Mouse (Mus musculus) hindbrain, embryonic 10.5 days (tissue): Measurements from ENCODE around the gene Cga. TPM values are rescaled to one million over a fixed set of nuclear protein-coding genes. Genes with fewer than 3 reads are reported as not detected.
A peak's percentile ranks its signal among the peaks of the same experiment; 100 is the strongest.
"Not testable (repeated sequence)": the region's sequence is repeated elsewhere in the genome, so short reads cannot be mapped to it uniquely, and the experiment has no call there.

Experiments
- DNase-seq: peaks from one replicate; pipeline ENCODE4 v3.0.0-alpha.2; 2017; ENCODE audit warnings: low spot score
- H3K27ac ChIP-seq: fragments of 300-500 bp; sonication (generic); 2 replicates; pipeline ENCODE4 v1.5.1; 2016; ENCODE audit warnings: mild to moderate bottlenecking, moderate library complexity
- H3K27me3 ChIP-seq: fragments of 300-500 bp; sonication (generic); 2 replicates; pipeline ENCODE4 v1.6.1; 2016; ENCODE audit warnings: mild to moderate bottlenecking; ENCODE audit not compliant: poor library complexity, insufficient read depth, severe bottlenecking
- H3K36me3 ChIP-seq: fragments of 300-500 bp; sonication (generic); 2 replicates; pipeline ENCODE4 v1.6.1; 2016; ENCODE audit warnings: mild to moderate bottlenecking, moderate library complexity
- H3K4me1 ChIP-seq: fragments of 300-500 bp; sonication (generic); replicated peaks from 2 replicates; pipeline ENCODE4 v1.6.1; 2016; ENCODE audit warnings: mild to moderate bottlenecking
- H3K4me3 ChIP-seq: fragments of 300-500 bp; sonication (generic); 2 replicates; pipeline ENCODE4 v1.5.1; 2016; ENCODE audit warnings: mild to moderate bottlenecking, moderate library complexity
- H3K9me3 ChIP-seq: fragments of 300-500 bp; sonication (generic); 2 replicates; pipeline ENCODE4 v1.6.1; 2016; ENCODE audit warnings: mild to moderate bottlenecking, moderate library complexity
- WGBS: fragments of 180-500 bp; shearing (Covaris S2); methylation state at CpG from one replicate; pipeline ENCODE4 v1.1.7; 2016; 5-methylcytosine and 5-hydroxymethylcytosine counted together
- polyA plus RNA-seq: library from polyadenylated mRNA; unstranded; fragments of >200 nt; fragmentation: Nextera tagmentation; extraction: Ambion mirVana; gene quantifications from 2 replicates; pipeline ENCODE4 v1.2.1, GENCODE M21; 2016

Cga gene
- polyA plus RNA-seq, 1 experiment from 2014 or later, result 0.78 TPM

DNA sequence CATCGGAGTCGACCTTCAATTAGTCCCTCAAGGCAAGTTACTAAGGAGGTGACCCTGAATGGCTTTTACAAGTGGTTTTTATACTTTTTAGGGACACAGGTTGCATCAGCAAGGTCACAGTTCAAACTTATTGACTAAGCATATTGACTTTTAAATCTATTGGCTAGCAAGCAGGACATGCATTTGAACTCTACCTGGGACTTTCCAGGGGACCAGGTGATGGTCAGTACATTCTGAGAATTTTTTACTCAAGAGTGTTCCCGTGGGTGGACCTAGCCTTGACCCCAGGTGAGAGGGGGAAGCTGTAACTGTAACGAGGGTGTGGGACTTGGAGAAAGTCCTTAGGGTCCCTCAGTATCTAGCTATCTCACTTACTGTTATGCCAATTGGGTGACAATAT, 7.6 kb downstream of the Cga start:
- no peak for DNase-seq
- H3K4me3 ChIP-seq, result no peak overlapping the region
- H3K9me3 ChIP-seq, result no peaks in the 10 kb centered on the region
- no peaks in the 10 kb centered on the region for H3K27me3 ChIP-seq
- H3K36me3 ChIP-seq, result no peaks in the 10 kb centered on the region
- H3K27ac ChIP-seq, result no peak overlapping the region
- H3K4me1 ChIP-seq, result peaks cover 4% of the 10 kb centered on the region; the same call in 1 of the 2 replicates
- 80% methylated on average over 4 of the region's 4 CpGs for WGBS

DNA sequence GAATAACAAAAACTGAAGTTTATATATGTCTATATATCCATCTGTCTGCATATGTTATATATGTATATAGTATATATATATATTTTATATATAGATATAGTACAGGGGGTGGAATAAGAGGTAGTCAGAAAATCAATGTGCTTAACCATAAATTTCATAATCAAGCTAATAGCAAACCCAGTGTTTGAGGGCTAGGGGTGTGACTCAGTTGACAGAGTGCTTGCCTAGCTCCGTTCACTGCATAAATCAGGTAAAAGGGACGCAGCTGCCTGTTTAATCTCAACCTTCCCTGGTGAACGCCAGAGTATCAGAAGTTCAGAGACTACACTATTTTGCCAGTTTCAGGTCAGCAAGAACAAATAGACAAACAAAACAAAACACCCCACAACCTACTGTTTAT, 8.0 kb downstream of the Cga start:
- H3K36me3 ChIP-seq, H3K27me3 ChIP-seq, DNase-seq, H3K27ac ChIP-seq, H3K4me3 ChIP-seq, H3K4me1 ChIP-seq, H3K9me3 ChIP-seq: not testable (repeated sequence)
- 80% methylated on average over 3 of the region's 3 CpGs for WGBS

DNA sequence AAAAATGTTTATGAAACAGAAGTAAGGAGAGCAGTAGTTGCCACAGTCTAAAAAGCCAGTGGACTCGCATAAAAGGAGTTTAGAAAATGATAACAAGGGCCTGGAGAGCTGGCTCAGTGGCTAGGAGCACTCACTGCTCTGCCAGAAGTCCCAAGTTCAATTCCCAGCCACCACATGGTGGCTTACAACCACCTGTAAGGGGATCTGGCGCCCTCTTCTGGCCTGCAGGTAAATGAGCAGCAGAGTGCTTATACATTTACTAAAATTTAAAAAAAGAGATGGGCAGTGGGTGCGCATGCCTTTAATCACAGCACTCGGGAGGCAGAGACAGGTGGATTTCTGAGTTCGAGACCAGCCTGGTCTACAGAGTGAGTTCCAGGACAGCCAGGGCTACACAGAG, 11.8 kb downstream of the Cga start:
- no peak for DNase-seq
- H3K27ac ChIP-seq, result no peak overlapping the region
- no peaks in the 10 kb centered on the region for H3K9me3 ChIP-seq
- H3K4me3 ChIP-seq, result no peak overlapping the region
- no peaks in the 10 kb centered on the region for H3K36me3 ChIP-seq
- 58% methylated on average over 5 of the region's 5 CpGs for WGBS
- H3K27me3 ChIP-seq, result no peaks in the 10 kb centered on the region
- H3K4me1 ChIP-seq, result no peaks in the 10 kb centered on the region

DNA sequence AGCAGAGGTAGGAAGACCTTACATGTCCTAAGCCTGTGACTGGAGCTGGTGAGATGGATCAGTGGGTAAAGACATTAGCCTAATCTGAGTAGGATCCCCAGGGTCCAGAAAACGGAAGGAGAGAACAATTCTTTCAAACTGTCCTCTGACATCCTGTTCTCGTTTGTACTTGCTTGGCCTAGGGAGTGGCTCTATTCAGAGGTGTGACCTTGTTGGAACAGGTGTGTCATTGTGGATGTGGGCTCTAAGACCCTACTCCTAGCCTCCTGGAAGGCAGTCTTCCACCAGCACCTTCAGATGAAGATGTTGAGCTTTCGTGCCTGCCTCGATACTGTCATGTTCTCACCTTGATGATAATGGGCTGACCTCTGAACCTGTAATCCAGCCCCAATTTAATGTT, 12.6 kb downstream of the Cga start:
- WGBS, result 86% methylated on average over 4 of the region's 4 CpGs
- Histone ChIP-seq H3K4me1 (no peaks in the 10 kb centered on the region), H3K4me3 (no peak overlapping the region), H3K27ac (no peak overlapping the region), H3K36me3 (no peaks in the 10 kb centered on the region), H3K9me3 (no peaks in the 10 kb centered on the region), H3K27me3 (no peaks in the 10 kb centered on the region)
- DNase-seq, result no peak

DNA sequence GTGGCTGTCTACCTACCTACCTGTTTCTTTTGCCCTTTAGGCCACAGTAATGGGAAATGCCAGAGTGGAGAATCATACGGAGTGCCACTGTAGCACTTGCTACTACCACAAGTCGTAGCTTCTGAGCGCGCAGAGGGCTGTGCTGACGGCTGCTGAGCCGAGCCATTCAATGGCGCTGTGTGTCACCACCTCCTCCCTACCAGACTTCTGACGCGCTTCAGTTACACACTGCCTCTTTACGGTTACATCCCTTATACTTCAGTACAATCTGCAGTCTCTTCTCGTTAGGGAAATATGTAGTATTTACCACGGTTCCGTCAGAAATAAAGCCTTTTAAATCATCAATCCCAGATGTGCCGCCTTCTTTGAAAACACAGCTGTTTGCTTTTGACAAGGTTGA, 13.4 kb downstream of the Cga start:
- Histone ChIP-seq H3K36me3 (no peaks in the 10 kb centered on the region), H3K9me3 (no peaks in the 10 kb centered on the region), H3K4me3 (no peak overlapping the region), H3K4me1 (no peaks in the 10 kb centered on the region), H3K27me3 (no peaks in the 10 kb centered on the region), H3K27ac (no peak overlapping the region)
- WGBS, result 57% methylated on average over 14 of the region's 14 CpGs
- DNase-seq, result no peak

DNA sequence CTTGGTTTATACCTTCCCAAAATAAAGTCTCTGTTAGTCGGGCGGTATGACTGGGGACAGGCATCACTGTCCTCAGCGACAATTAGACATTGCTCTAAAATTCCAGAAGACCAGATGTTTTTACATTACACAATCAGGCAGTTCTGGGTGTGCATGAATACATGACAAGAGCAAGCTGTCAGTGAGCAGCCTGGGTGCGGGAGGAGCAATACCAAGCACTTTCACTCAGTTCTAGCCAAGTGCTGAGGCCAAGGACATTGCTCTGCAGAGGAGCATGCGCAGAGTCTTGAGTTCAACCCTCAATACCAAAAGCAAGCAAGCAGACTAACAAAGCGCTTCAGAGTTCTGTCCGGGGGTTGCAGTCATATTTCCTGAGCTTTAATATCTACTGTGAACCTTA, 14.5 kb downstream of the Cga start:
- no peak for DNase-seq
- Histone ChIP-seq H3K27me3 (no peaks in the 10 kb centered on the region), H3K27ac (no peak overlapping the region), H3K9me3 (no peaks in the 10 kb centered on the region), H3K36me3 (no peaks in the 10 kb centered on the region), H3K4me1 (no peaks in the 10 kb centered on the region), H3K4me3 (no peak overlapping the region)
- WGBS, result 95% methylated on average over 7 of the region's 7 CpGs

DNA sequence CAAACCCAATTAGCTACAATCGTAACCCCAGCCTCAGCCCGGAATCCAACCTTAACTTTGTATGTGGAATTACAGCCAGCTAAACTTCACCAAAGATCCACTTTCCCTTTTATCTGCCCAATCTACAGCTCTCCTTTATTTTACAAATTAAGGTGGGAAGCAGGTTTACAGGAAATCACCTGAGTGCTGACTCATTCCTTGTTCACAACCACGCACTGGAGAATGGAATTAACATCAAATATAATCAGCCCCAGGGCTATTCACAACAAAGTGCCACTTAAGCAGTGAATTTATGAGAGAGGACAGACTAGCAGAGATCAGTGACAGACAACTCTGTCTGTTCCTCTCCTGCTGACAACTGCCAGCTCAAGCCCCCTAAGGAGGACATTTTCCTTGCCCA, 17.8 kb downstream of the Cga start:
- no peak for DNase-seq
- Histone ChIP-seq H3K27me3 (no peaks in the 10 kb centered on the region), H3K9me3 (no peaks in the 10 kb centered on the region), H3K4me3 (no peak overlapping the region), H3K4me1 (no peaks in the 10 kb centered on the region), H3K27ac (no peak overlapping the region), H3K36me3 (no peaks in the 10 kb centered on the region)
- 79% methylated on average over 3 of the region's 3 CpGs for WGBS

DNA sequence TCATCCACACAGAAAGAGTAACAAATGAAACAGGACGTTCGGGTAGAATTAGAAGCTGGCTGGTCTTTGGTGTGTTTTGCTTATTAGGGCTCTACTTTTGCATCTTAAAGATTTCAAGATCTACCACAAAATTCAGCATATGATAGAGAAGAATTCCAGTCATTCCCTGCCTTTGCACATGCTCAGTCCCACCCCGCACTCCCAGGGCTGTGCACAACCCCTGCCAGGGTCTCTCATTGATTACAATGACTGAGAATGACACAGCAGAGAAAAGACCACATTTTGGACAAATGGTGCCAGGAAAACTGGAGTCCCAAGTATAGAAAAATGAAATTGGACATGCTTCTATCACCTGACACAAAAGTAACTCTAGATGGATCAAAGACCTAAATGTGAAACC, 18.6 kb downstream of the Cga start:
- no peak overlapping the region for H3K27ac ChIP-seq
- no peaks in the 10 kb centered on the region for H3K9me3 ChIP-seq
- WGBS, result 83% methylated on average over 3 of the region's 3 CpGs
- DNase-seq, result no peak
- no peaks in the 10 kb centered on the region for H3K36me3 ChIP-seq
- H3K4me1 ChIP-seq, result no peaks in the 10 kb centered on the region
- no peaks in the 10 kb centered on the region for H3K27me3 ChIP-seq
- H3K4me3 ChIP-seq, result no peak overlapping the region

DNA sequence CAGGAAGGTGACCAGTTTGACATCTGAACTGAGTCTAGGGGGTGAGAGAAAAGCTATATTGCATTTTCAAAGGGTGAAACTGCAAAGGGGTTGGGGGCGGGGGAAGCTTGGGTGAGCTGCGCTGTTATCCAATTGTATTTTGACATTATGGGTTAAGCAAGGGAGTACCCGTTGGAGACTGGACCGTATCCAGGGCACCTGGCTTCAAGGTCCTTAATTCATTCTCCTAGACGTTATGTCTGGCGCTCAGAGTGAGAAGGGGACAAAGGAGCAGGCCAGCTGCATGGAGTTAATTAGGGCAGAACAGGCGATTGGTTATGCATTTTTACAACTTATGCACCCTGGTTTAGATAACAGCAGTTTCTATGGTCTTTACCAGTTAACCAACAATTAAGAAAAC, 23.8 kb downstream of the Cga start:
- no peaks in the 10 kb centered on the region for H3K27me3 ChIP-seq
- no peaks in the 10 kb centered on the region for H3K4me1 ChIP-seq
- H3K36me3 ChIP-seq, result no peaks in the 10 kb centered on the region
- WGBS, result 62% methylated on average over 7 of the region's 7 CpGs
- DNase-seq, result no peak
- H3K9me3 ChIP-seq, result no peaks in the 10 kb centered on the region
- no peak overlapping the region for H3K4me3 ChIP-seq
- H3K27ac ChIP-seq, result no peak overlapping the region

DNA sequence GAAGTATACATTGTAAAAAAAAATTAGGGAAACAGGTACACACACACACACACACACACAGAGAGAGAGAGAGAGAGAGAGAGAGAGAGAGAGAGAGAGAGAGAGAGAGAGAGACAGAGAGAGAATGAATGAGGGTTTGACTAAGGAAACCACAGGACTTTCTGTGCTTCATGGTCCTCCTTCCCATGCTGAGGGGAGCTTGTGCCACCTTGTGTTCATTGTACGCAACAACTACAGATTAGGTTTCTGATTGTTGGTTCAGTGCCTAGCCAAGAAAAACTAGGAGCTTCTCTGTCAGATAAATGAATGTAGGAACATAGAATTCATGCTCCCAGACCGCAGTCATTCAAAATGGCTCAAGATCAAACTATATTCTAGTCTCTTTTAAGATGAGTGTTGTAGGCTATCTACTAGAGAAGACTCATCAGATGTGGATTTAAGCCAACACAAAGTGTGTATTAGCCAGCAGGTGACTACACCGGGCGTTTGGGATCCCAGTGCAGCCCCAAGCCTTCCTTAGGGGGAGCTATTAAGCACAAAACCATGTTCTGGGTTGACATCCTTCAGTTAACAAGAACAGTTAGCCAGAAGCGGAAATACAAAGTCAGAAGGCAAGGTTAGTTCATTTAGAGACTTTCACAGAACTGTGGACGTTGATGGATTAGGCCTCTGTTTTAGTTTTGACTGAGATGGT, 28.7 kb downstream of the Cga start:
- H3K27ac ChIP-seq, result no peak overlapping the region
- H3K4me3 ChIP-seq, result no peak overlapping the region
- H3K9me3 ChIP-seq, result no peaks in the 10 kb centered on the region
- H3K4me1 ChIP-seq, result no peaks in the 10 kb centered on the region
- H3K27me3 ChIP-seq, result no peaks in the 10 kb centered on the region
- 70% methylated on average over 6 of the region's 6 CpGs for WGBS
- DNase-seq, result peak; percentile 25
- no peaks in the 10 kb centered on the region for H3K36me3 ChIP-seq

DNA sequence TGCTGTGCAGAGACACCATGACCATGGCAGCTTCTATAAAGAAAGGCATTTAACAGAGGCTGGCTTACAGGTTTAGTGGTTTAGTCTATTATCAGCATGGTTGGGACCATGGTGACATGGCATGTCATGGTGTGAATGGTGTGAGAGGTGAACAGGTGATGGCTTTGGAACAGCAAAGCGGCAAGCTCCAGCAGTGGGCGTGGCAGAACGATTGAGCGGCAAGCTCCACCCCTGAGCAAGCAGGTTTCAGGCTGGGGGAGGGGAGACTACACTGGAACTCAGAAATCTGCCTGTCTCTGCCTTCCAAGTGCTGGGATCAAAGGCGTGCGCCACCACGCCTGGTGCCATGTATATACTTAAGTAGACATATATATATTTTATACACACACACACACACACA, 34.8 kb downstream of the Cga start:
- H3K27ac ChIP-seq, H3K4me3 ChIP-seq, H3K36me3 ChIP-seq, H3K27me3 ChIP-seq, H3K9me3 ChIP-seq, H3K4me1 ChIP-seq, DNase-seq: not testable (repeated sequence)
- WGBS, result 76% methylated on average over 7 of the region's 7 CpGs

DNA sequence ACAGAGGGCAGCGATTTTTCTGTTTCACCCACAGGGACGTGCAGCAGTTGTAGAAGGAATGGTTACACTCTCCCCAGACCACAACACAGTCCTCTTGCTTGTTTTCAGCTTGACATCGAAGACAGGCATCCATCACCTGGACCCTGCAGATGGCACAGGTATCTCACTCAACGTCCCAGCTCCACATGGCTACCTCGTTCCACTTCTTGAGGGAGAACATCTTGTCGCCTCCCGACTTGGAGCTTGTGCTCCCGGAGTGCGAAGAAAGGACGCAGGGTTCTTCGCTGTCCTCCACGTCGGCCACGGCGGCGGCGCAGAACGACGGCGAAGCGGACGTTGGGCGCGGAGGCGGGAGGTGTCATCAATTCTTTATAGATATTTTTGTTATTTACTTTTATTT, 47.5 kb downstream of the Cga start:
- Histone ChIP-seq H3K4me3 (no peak overlapping the region), H3K27ac (no peak overlapping the region), H3K27me3 (no peaks in the 10 kb centered on the region), H3K36me3 (no peaks in the 10 kb centered on the region), H3K4me1 (no peaks in the 10 kb centered on the region), H3K9me3 (no peaks in the 10 kb centered on the region)
- no peak for DNase-seq
- 94% methylated on average over 25 of the region's 25 CpGs for WGBS

DNA sequence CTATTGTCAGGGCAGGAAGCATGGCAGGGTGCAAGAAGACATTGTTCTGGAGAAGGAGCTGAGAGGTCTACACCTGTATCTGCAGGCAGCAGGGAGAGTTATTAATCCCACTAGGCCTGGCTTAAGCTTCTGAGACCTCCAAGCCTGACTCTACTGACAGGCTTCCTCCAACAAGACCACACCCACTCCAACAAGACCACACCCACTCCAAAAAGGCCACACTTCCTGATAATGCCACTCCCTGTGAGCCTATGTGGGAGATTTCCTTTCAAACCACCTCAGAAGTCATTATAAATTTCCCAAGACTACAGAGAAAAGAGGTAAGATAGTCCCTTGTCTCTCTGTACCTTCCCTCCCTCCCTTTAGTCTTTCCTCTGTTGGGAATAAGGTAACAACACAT, 53.6 kb downstream of the Cga start:
- no peaks in the 10 kb centered on the region for H3K27me3 ChIP-seq
- H3K36me3 ChIP-seq, result no peaks in the 10 kb centered on the region
- H3K27ac ChIP-seq, result no peak overlapping the region
- H3K9me3 ChIP-seq, result no peaks in the 10 kb centered on the region
- H3K4me1 ChIP-seq, result no peaks in the 10 kb centered on the region
- DNase-seq, result no peak
- H3K4me3 ChIP-seq, result no peak overlapping the region

DNA sequence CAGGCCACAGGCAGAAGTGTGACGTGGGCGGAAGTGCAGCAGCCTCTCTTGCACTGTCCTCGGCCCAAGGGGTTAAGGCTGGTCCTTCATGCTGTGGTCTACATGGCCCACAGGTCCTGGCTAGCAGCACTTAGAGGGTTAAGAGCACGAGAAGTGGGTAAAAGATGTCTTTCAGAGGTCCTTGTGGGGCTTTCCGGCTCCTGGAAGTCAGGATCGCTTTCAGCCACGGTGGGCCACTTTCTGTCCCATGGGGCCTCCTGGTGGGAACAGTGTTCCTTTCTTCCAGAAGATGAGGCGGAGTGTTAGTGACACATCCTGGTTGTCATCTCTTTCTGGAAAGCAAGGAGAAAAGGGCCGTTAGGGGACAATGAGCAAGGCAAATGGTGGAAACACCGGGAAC, 60.1 kb downstream of the Cga start:
- Histone ChIP-seq H3K9me3 (no peaks in the 10 kb centered on the region), H3K4me1 (no peaks in the 10 kb centered on the region), H3K27me3 (no peaks in the 10 kb centered on the region), H3K27ac (no peak overlapping the region), H3K36me3 (peaks cover 5% of the 10 kb centered on the region; the same call in 1 of the 2 replicates), H3K4me3 (no peak overlapping the region)
- DNase-seq, result no peak
- 82% methylated on average over 10 of the region's 10 CpGs for WGBS
